Mouse (Mus musculus) bone marrow macrophage, adult 2 months (primary cell): ENCODE measurements around the gene C1qb.

Source experiments
- CTCF ChIP-seq: IDR thresholded peaks from 2 replicates; pipeline ENCODE4 v1.5.1; 2012; ENCODE audit warnings: low read depth, mild to moderate bottlenecking, low read length, moderate library complexity
- POLR2A ChIP-seq: IDR thresholded peaks from 2 replicates; pipeline ENCODE4 v1.6.1; 2012; ENCODE audit warnings: mild to moderate bottlenecking, low read depth, low read length, borderline replicate concordance

GRCm38 (mm10) chr4:136835621-136836386 is 50.2 kb downstream of the C1qb start, which contains the start of gene Ephb2:
- TF ChIP-seq CTCF (no peak), POLR2A (no peak)
